Mouse (Mus musculus) layer of hippocampus, postnatal 10 days (tissue): ENCODE data around the gene Ikbke. TPM values are rescaled to one million over a fixed set of nuclear protein-coding genes. Genes with fewer than 3 reads are reported as not detected.

Experiments used
- DNase-seq, 2 experiments: peaks; one replicate each; pipeline ENCODE4 v3.0.0; 2021; ENCODE audit warnings: low spot score in 2 of 2
- total RNA-seq, 2 experiments: library from RNA; stranded (reverse); gene quantifications; 2 replicates each; pipeline ENCODE4 v1.2.3; 2021

The Ikbke gene
- total RNA-seq, 2 experiments from 2014 or later, result 2.5 to 3.6 TPM

GRCm38 (mm10) chr1:131242956-131243355, 36.5 kb downstream of the Ikbke start:
- no peak for DNase-seq

GRCm38 (mm10) chr1:131239576-131240193, 39.7 kb downstream of the Ikbke start:
- no peak for DNase-seq

GRCm38 (mm10) chr1:131238931-131239381, 40.5 kb downstream of the Ikbke start:
- no peak for DNase-seq

- DNase-seq, result no peak
These were observed 43.3 kb downstream of the Ikbke start for GRCm38 (mm10) chr1:131236077-131236476.

GRCm38 (mm10) chr1:131233527-131233926, 45.9 kb downstream of the Ikbke start:
- DNase-seq, result no peak

GRCm38 (mm10) chr1:131228659-131229058, 50.7 kb downstream of the Ikbke start:
- no peak for DNase-seq

- no peak for DNase-seq
These were observed 51.2 kb downstream of the Ikbke start for GRCm38 (mm10) chr1:131228225-131228624.

GRCm38 (mm10) chr1:131224848-131225471, 54.4 kb downstream of the Ikbke start:
- no peak for DNase-seq

- no peak for DNase-seq
These were observed 56.1 kb downstream of the Ikbke start for GRCm38 (mm10) chr1:131223345-131223744.

- no peak for DNase-seq
These were observed 57.4 kb downstream of the Ikbke start for GRCm38 (mm10) chr1:131221822-131222590.

GRCm38 (mm10) chr1:131218933-131219332, 60.5 kb downstream of the Ikbke start:
- no peak for DNase-seq

GRCm38 (mm10) chr1:131213361-131213760, 66.0 kb downstream of the Ikbke start:
- no peak for DNase-seq

- no peak for DNase-seq
These were observed 66.5 kb downstream of the Ikbke start for GRCm38 (mm10) chr1:131212956-131213355.

- DNase-seq, result no peak
These were observed 67.8 kb downstream of the Ikbke start for GRCm38 (mm10) chr1:131211655-131212054.

- peak; percentile 28 to 41 for DNase-seq
These were observed 69.4 kb downstream of the Ikbke start for GRCm38 (mm10) chr1:131209971-131210426.

- no peak for DNase-seq
These were observed 70.6 kb downstream of the Ikbke start for GRCm38 (mm10) chr1:131208800-131209199.

- no peak for DNase-seq
These were observed 71.3 kb downstream of the Ikbke start for GRCm38 (mm10) chr1:131208081-131208480.

- DNase-seq, result peak; percentile 81 to 86
These were observed 71.9 kb downstream of the Ikbke start for GRCm38 (mm10) chr1:131207531-131207930.

- no peak for DNase-seq
These were observed 73.1 kb downstream of the Ikbke start for GRCm38 (mm10) chr1:131206342-131206741.

GRCm38 (mm10) chr1:131204461-131204860, 74.9 kb downstream of the Ikbke start:
- DNase-seq, result no peak
